Mouse (Mus musculus) kidney, embryonic 14.5 days (tissue): Measurements from ENCODE around the gene Ablim1. TPM values are rescaled to one million over a fixed set of nuclear protein-coding genes. Genes with fewer than 3 reads are reported as not detected.

Experiments used
- ATAC-seq: fragments of 200-750 bp; cut with Nextera tagmentation; 2 replicates; pipeline ENCODE4 v1.8.0; 2017; ENCODE audit warnings: moderate number of reproducible peaks, mild to moderate bottlenecking, moderate TSS enrichment, moderate library complexity; ENCODE audit not compliant: low FRiP score, low TSS enrichment
- H3K27ac ChIP-seq: fragments of 300-500 bp; sonication (generic); 2 replicates; pipeline ENCODE4 v1.5.1; 2014; ENCODE audit warnings: low read depth, mild to moderate bottlenecking, low read length, moderate library complexity, mixed read lengths
- H3K27me3 ChIP-seq: fragments of 300-500 bp; sonication (generic); 2 replicates; pipeline ENCODE4 v1.6.1; 2014; ENCODE audit warnings: mild to moderate bottlenecking, low read length; ENCODE audit not compliant: control insufficient read depth, insufficient read depth
- H3K36me3 ChIP-seq: fragments of 300-500 bp; sonication (generic); 2 replicates; pipeline ENCODE4 v1.6.1; 2014; ENCODE audit warnings: low read length, mixed read lengths; ENCODE audit not compliant: control insufficient read depth, insufficient read depth
- H3K4me1 ChIP-seq: fragments of 300-500 bp; sonication (generic); 2 replicates; pipeline ENCODE4 v1.6.1; 2014; ENCODE audit warnings: low read length, mixed read lengths; ENCODE audit not compliant: control insufficient read depth, insufficient read depth
- H3K4me2 ChIP-seq: fragments of 300-500 bp; sonication (generic); replicated peaks from 2 replicates; pipeline ENCODE4 v1.6.1; 2014; ENCODE audit warnings: low read depth, mild to moderate bottlenecking, low read length
- H3K4me3 ChIP-seq: fragments of 300-500 bp; sonication (generic); 2 replicates; pipeline ENCODE4 v1.5.1; 2014; ENCODE audit warnings: mild to moderate bottlenecking, low read length
- H3K9ac ChIP-seq: fragments of 300-500 bp; sonication (generic); 2 replicates; pipeline ENCODE4 v1.6.1; 2014; ENCODE audit warnings: low read depth, mild to moderate bottlenecking, low read length, moderate library complexity
- H3K9me3 ChIP-seq: fragments of 300-500 bp; sonication (generic); 2 replicates; pipeline ENCODE4 v1.6.1; 2016; ENCODE audit warnings: low read length; ENCODE audit not compliant: control insufficient read depth
- WGBS: fragments of 180-500 bp; shearing (Covaris S2); extraction: QIAGEN DNeasy Blood & Tissue Kit; methylation state at CpG from one replicate; pipeline ENCODE4 v1.1.7; 2014; 5-methylcytosine and 5-hydroxymethylcytosine counted together
- polyA plus RNA-seq: library from polyadenylated mRNA; unstranded; fragments of >200 nt; fragmentation: Nextera tagmentation; extraction: Ambion mirVana; gene quantifications from 2 replicates; pipeline ENCODE4 v1.2.1, GENCODE M21; 2014

Gene Ablim1
- polyA plus RNA-seq, 1 experiment from 2014 or later, result 36.0 TPM

GRCm38 (mm10) chr19:57248781-57249180, 65.9 kb downstream of the Ablim1 start:
- no peak overlapping the region for H3K4me3 ChIP-seq
- no peak for ATAC-seq
- no peaks in the 10 kb centered on the region for H3K9me3 ChIP-seq
- H3K27me3 ChIP-seq, result no peaks in the 10 kb centered on the region
- no peaks in the 10 kb centered on the region for H3K36me3 ChIP-seq
- H3K4me2 ChIP-seq, result no peak overlapping the region
- no peak overlapping the region for H3K27ac ChIP-seq
- H3K4me1 ChIP-seq, result 0 out of 2 replicates have a peak, but pooled peaks cover 2% of the 10 kb centered on the region
- no peak overlapping the region for H3K9ac ChIP-seq
- 71% methylated on average over 5 of the region's 5 CpGs for WGBS

GRCm38 (mm10) chr19:57247221-57247620, 67.5 kb downstream of the Ablim1 start:
- no peaks in the 10 kb centered on the region for H3K9me3 ChIP-seq
- H3K27ac ChIP-seq, result no peak overlapping the region
- H3K4me2 ChIP-seq, result no peak overlapping the region
- H3K4me3 ChIP-seq, result no peak overlapping the region
- no peak overlapping the region for H3K9ac ChIP-seq
- H3K4me1 ChIP-seq, result no peaks in the 10 kb centered on the region
- 78% methylated on average over 8 of the region's 8 CpGs for WGBS
- H3K27me3 ChIP-seq, result no peaks in the 10 kb centered on the region
- H3K36me3 ChIP-seq, result no peaks in the 10 kb centered on the region
- ATAC-seq, result no peak

GRCm38 (mm10) chr19:57244281-57244680, 70.4 kb downstream of the Ablim1 start:
- Histone ChIP-seq H3K27ac (no peak overlapping the region), H3K4me1 (peaks cover 3% of the 10 kb centered on the region; the same call in 1 of the 2 replicates), H3K9me3 (no peaks in the 10 kb centered on the region), H3K36me3 (no peaks in the 10 kb centered on the region), H3K4me2 (no peak overlapping the region), H3K27me3 (no peaks in the 10 kb centered on the region), H3K4me3 (no peak overlapping the region), H3K9ac (no peak overlapping the region)
- ATAC-seq, result no peak
- 64% methylated on average over 7 of the region's 7 CpGs for WGBS

- Histone ChIP-seq H3K27me3 (no peaks in the 10 kb centered on the region), H3K9me3 (no peaks in the 10 kb centered on the region), H3K27ac (no peak overlapping the region), H3K9ac (no peak overlapping the region), H3K4me2 (no peak overlapping the region; the same call in 1 of the 2 replicates), H3K4me1 (peaks cover 3% of the 10 kb centered on the region; the same call in 1 of the 2 replicates), H3K36me3 (no peaks in the 10 kb centered on the region), H3K4me3 (no peak overlapping the region)
- no peak for ATAC-seq
- WGBS, result 72% methylated on average over 8 of the region's 8 CpGs
Observed at GRCm38 (mm10) chr19:57243606-57244005, 71.1 kb downstream of the Ablim1 start.

- no peaks in the 10 kb centered on the region for H3K9me3 ChIP-seq
- H3K4me3 ChIP-seq, result no peak overlapping the region
- H3K9ac ChIP-seq, result no peak overlapping the region
- 81% methylated on average over 12 of the region's 12 CpGs for WGBS
- no peak for ATAC-seq
- no peak overlapping the region for H3K4me2 ChIP-seq
- peaks cover 3% of the 10 kb centered on the region; the same call in 1 of the 2 replicates for H3K4me1 ChIP-seq
- no peaks in the 10 kb centered on the region for H3K27me3 ChIP-seq
- no peaks in the 10 kb centered on the region for H3K36me3 ChIP-seq
- H3K27ac ChIP-seq, result no peak overlapping the region
Observed at GRCm38 (mm10) chr19:57243191-57243590, 71.5 kb downstream of the Ablim1 start.

- Histone ChIP-seq H3K27ac (peak overlapping the region; percentile 15; the same call in 1 of the 2 replicates), H3K27me3 (no peaks in the 10 kb centered on the region), H3K4me1 (peaks cover 3% of the 10 kb centered on the region; the same call in 1 of the 2 replicates), H3K4me3 (no peak overlapping the region), H3K36me3 (no peaks in the 10 kb centered on the region), H3K9me3 (no peaks in the 10 kb centered on the region), H3K9ac (no peak overlapping the region), H3K4me2 (no peak overlapping the region)
- 33% methylated on average over 10 of the region's 10 CpGs for WGBS
- ATAC-seq, result no peak; the same call in 1 of the 2 replicates
Observed at GRCm38 (mm10) chr19:57241363-57242192, 73.1 kb downstream of the Ablim1 start.

GRCm38 (mm10) chr19:57240259-57240658, 74.5 kb downstream of the Ablim1 start:
- Histone ChIP-seq H3K4me1 (peaks cover 3% of the 10 kb centered on the region; the same call in 1 of the 2 replicates), H3K9ac (no peak overlapping the region), H3K27me3 (no peaks in the 10 kb centered on the region), H3K4me2 (no peak overlapping the region), H3K36me3 (no peaks in the 10 kb centered on the region), H3K9me3 (no peaks in the 10 kb centered on the region), H3K27ac (no peak overlapping the region), H3K4me3 (no peak overlapping the region)
- no peak for ATAC-seq
- WGBS, result 85% methylated on average over 6 of the region's 6 CpGs

- H3K4me1 ChIP-seq, result peaks cover 3% of the 10 kb centered on the region; the same call in 1 of the 2 replicates
- H3K27ac ChIP-seq, result no peak overlapping the region
- no peak for ATAC-seq
- WGBS, result 82% methylated on average over 11 of the region's 11 CpGs
- no peak overlapping the region for H3K4me2 ChIP-seq
- H3K9ac ChIP-seq, result no peak overlapping the region
- H3K27me3 ChIP-seq, result no peaks in the 10 kb centered on the region
- no peaks in the 10 kb centered on the region for H3K9me3 ChIP-seq
- no peak overlapping the region for H3K4me3 ChIP-seq
- H3K36me3 ChIP-seq, result no peaks in the 10 kb centered on the region
Observed at GRCm38 (mm10) chr19:57239176-57239784, 75.4 kb downstream of the Ablim1 start.

GRCm38 (mm10) chr19:57238461-57238860, 76.3 kb downstream of the Ablim1 start:
- Histone ChIP-seq H3K9me3 (no peaks in the 10 kb centered on the region), H3K36me3 (no peaks in the 10 kb centered on the region), H3K4me1 (peaks cover 3% of the 10 kb centered on the region; the same call in 1 of the 2 replicates), H3K27ac (no peak overlapping the region), H3K27me3 (no peaks in the 10 kb centered on the region), H3K4me2 (no peak overlapping the region), H3K9ac (no peak overlapping the region), H3K4me3 (no peak overlapping the region)
- WGBS, result 82% methylated on average over 7 of the region's 7 CpGs
- no peak for ATAC-seq
